Mouse (Mus musculus): ENCODE measurements around the gene Cxcr5.

DNA sequence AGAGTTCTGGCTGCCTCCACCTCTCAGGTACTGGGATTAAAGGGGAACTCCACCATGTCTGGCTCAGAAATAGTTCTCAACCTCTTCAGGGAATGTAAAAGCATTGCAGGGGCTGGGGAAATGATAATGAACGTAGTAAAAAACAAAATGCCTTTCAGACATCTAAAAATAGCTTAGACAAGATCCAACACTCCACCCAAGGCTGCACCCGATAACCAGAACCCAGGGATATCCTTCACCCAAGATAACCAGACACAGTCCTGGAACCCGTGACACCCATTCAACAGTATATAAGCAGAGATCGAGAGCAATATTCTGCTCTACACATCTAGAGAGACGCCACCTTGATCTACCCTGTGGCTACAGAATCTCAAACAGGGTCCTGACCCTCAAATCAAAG lies 18.4 kb upstream of the Cxcr5 start:
- TF ChIP-seq POLR2A (IDR thresholded peaks at IDR 0.05; ENCODE audit: low read depth, low read length) = no peak
- no peak for TF ChIP-seq CTCF (IDR thresholded peaks at IDR 0.05; ENCODE audit: borderline replicate concordance, insufficient read depth, low read length)

All from embryonic fibroblast, embryonic 13.5 days (primary cell).